Mouse (Mus musculus) heart, embryonic 12.5 days (tissue): ENCODE measurements around the gene Ripor2. TPM values are rescaled to one million over a fixed set of nuclear protein-coding genes. Genes with fewer than 3 reads are reported as not detected.

Source experiments
- ATAC-seq: fragments of 200-750 bp; cut with Nextera tagmentation; 2 replicates; pipeline ENCODE4 v1.8.0; 2017; ENCODE audit warnings: moderate TSS enrichment, moderate library complexity; ENCODE audit not compliant: insufficient number of reproducible peaks, low FRiP score
- H3K27ac ChIP-seq: fragments of 300-500 bp; sonication (generic); 2 replicates; pipeline ENCODE4 v1.5.1; 2016; ENCODE audit warnings: mild to moderate bottlenecking, moderate library complexity; ENCODE audit not compliant: poor library complexity, severe bottlenecking
- H3K27me3 ChIP-seq: fragments of 300-500 bp; sonication (generic); replicated peaks from 2 replicates; pipeline ENCODE4 v1.6.1; 2016; ENCODE audit warnings: mild to moderate bottlenecking, moderate library complexity
- H3K36me3 ChIP-seq: fragments of 300-500 bp; sonication (generic); 2 replicates; pipeline ENCODE4 v1.6.1; 2016; ENCODE audit warnings: mild to moderate bottlenecking, moderate library complexity
- H3K4me1 ChIP-seq: fragments of 300-500 bp; sonication (generic); replicated peaks from 2 replicates; pipeline ENCODE4 v1.6.1; 2016; ENCODE audit warnings: mild to moderate bottlenecking
- H3K4me2 ChIP-seq: fragments of 300-500 bp; sonication (generic); 2 replicates; pipeline ENCODE4 v1.6.1; 2016; ENCODE audit warnings: mild to moderate bottlenecking, moderate library complexity
- H3K4me3 ChIP-seq: fragments of 300-500 bp; sonication (generic); 2 replicates; pipeline ENCODE4 v1.5.1; 2016; ENCODE audit warnings: mild to moderate bottlenecking
- H3K9ac ChIP-seq: fragments of 300-500 bp; sonication (generic); 2 replicates; pipeline ENCODE4 v1.6.1; 2016; ENCODE audit warnings: mild to moderate bottlenecking, moderate library complexity
- H3K9me3 ChIP-seq: fragments of 300-500 bp; sonication (generic); replicated peaks from 2 replicates; pipeline ENCODE4 v1.6.1; 2016; ENCODE audit warnings: mild to moderate bottlenecking, moderate library complexity
- WGBS: fragments of 180-500 bp; shearing (Covaris S2); methylation state at CpG from one replicate; pipeline ENCODE4 v1.1.7; 2016; 5-methylcytosine and 5-hydroxymethylcytosine counted together
- polyA plus RNA-seq: library from polyadenylated mRNA; unstranded; fragments of >200 nt; fragmentation: Nextera tagmentation; extraction: Ambion mirVana; gene quantifications from 2 replicates; pipeline ENCODE4 v1.2.1, GENCODE M21; 2016

The Ripor2 gene
- polyA plus RNA-seq, 1 experiment from 2014 or later = 10.5 TPM

GRCm38 (mm10) chr13:24605755-24606154 is 23.8 kb downstream of the Ripor2 start:
- 67% methylated on average over 5 of the region's 5 CpGs for WGBS
- no peaks in the 10 kb centered on the region for H3K9me3 ChIP-seq
- H3K4me1 ChIP-seq = peaks cover 46% of the 10 kb centered on the region
- no peaks in the 10 kb centered on the region for H3K27me3 ChIP-seq
- H3K4me3 ChIP-seq = no peak overlapping the region
- H3K4me2 ChIP-seq = no peak overlapping the region; the same call in 1 of the 2 replicates
- no peak overlapping the region for H3K27ac ChIP-seq
- no peaks in the 10 kb centered on the region for H3K36me3 ChIP-seq
- H3K9ac ChIP-seq = no peak overlapping the region
- ATAC-seq = no peak

GRCm38 (mm10) chr13:24607961-24608360 is 26.0 kb downstream of the Ripor2 start:
- no peak overlapping the region for H3K9ac ChIP-seq
- H3K4me1 ChIP-seq = peaks cover 28% of the 10 kb centered on the region
- no peak overlapping the region for H3K27ac ChIP-seq
- no peak overlapping the region for H3K4me3 ChIP-seq
- 81% methylated on average over 4 of the region's 4 CpGs for WGBS
- no peak overlapping the region for H3K4me2 ChIP-seq
- no peaks in the 10 kb centered on the region for H3K27me3 ChIP-seq
- no peaks in the 10 kb centered on the region for H3K9me3 ChIP-seq
- ATAC-seq = no peak
- no peaks in the 10 kb centered on the region for H3K36me3 ChIP-seq

- Histone ChIP-seq H3K9ac (no peak overlapping the region), H3K27me3 (no peaks in the 10 kb centered on the region), H3K4me3 (no peak overlapping the region), H3K4me1 (peaks cover 25% of the 10 kb centered on the region), H3K27ac (no peak overlapping the region), H3K4me2 (no peak overlapping the region), H3K9me3 (no peaks in the 10 kb centered on the region), H3K36me3 (no peaks in the 10 kb centered on the region)
- ATAC-seq = no peak
- WGBS = 82% methylated on average over 1 of the region's 1 CpGs
These were observed 26.7 kb downstream of the Ripor2 start for GRCm38 (mm10) chr13:24608709-24609108.

GRCm38 (mm10) chr13:24610883-24611282 is 28.9 kb downstream of the Ripor2 start:
- no peaks in the 10 kb centered on the region for H3K9me3 ChIP-seq
- no peaks in the 10 kb centered on the region for H3K27me3 ChIP-seq
- no peaks in the 10 kb centered on the region for H3K36me3 ChIP-seq
- WGBS = 68% methylated on average over 5 of the region's 5 CpGs
- H3K4me2 ChIP-seq = no peak overlapping the region
- H3K27ac ChIP-seq = no peak overlapping the region
- no peak overlapping the region for H3K9ac ChIP-seq
- no peak overlapping the region for H3K4me3 ChIP-seq
- no peak for ATAC-seq
- H3K4me1 ChIP-seq = peaks cover 12% of the 10 kb centered on the region

GRCm38 (mm10) chr13:24613031-24613430 is 31.0 kb downstream of the Ripor2 start:
- H3K36me3 ChIP-seq = no peaks in the 10 kb centered on the region
- whole genome bisulfite sequencing = 78% methylated on average over 6 of the region's 6 CpGs
- no peak overlapping the region for H3K9ac ChIP-seq
- no peak overlapping the region for H3K4me2 ChIP-seq
- H3K27ac ChIP-seq = no peak overlapping the region
- ATAC-seq = no peak
- no peaks in the 10 kb centered on the region for H3K27me3 ChIP-seq
- H3K9me3 ChIP-seq = no peaks in the 10 kb centered on the region
- peaks cover 19% of the 10 kb centered on the region for H3K4me1 ChIP-seq
- no peak overlapping the region for H3K4me3 ChIP-seq

GRCm38 (mm10) chr13:24613433-24613832 is 31.4 kb downstream of the Ripor2 start:
- Histone ChIP-seq H3K9me3 (no peaks in the 10 kb centered on the region), H3K36me3 (no peaks in the 10 kb centered on the region), H3K4me2 (no peak overlapping the region), H3K4me3 (no peak overlapping the region), H3K4me1 (peaks cover 22% of the 10 kb centered on the region), H3K9ac (no peak overlapping the region), H3K27me3 (no peaks in the 10 kb centered on the region), H3K27ac (no peak overlapping the region)
- WGBS = 68% methylated on average over 3 of the region's 3 CpGs
- ATAC-seq = no peak

GRCm38 (mm10) chr13:24613927-24614780 is 32.2 kb downstream of the Ripor2 start:
- Histone ChIP-seq H3K4me3 (no peak overlapping the region), H3K9ac (no peak overlapping the region), H3K4me1 (peaks cover 22% of the 10 kb centered on the region), H3K36me3 (no peaks in the 10 kb centered on the region), H3K27me3 (no peaks in the 10 kb centered on the region), H3K27ac (no peak overlapping the region), H3K9me3 (no peaks in the 10 kb centered on the region), H3K4me2 (no peak overlapping the region)
- 46% methylated on average over 10 of the region's 10 CpGs for WGBS
- ATAC-seq = no peak

- Histone ChIP-seq H3K27me3 (no peaks in the 10 kb centered on the region), H3K4me1 (peaks cover 33% of the 10 kb centered on the region), H3K4me3 (no peak overlapping the region), H3K9me3 (no peaks in the 10 kb centered on the region), H3K4me2 (no peak overlapping the region), H3K27ac (no peak overlapping the region), H3K9ac (no peak overlapping the region), H3K36me3 (no peaks in the 10 kb centered on the region)
- ATAC-seq = no peak
- 55% methylated on average over 9 of the region's 9 CpGs for WGBS
These were observed 34.1 kb downstream of the Ripor2 start for GRCm38 (mm10) chr13:24615921-24616565.

GRCm38 (mm10) chr13:24616645-24617044 is 34.7 kb downstream of the Ripor2 start:
- H3K9me3 ChIP-seq = no peaks in the 10 kb centered on the region

GRCm38 (mm10) chr13:24617076-24617798 is 35.2 kb downstream of the Ripor2 start:
- ATAC-seq = no peak
- no peak overlapping the region for H3K9ac ChIP-seq
- H3K9me3 ChIP-seq = no peaks in the 10 kb centered on the region
- H3K4me2 ChIP-seq = no peak overlapping the region
- WGBS = 60% methylated on average over 6 of the region's 6 CpGs
- no peaks in the 10 kb centered on the region for H3K27me3 ChIP-seq
- no peaks in the 10 kb centered on the region for H3K36me3 ChIP-seq
- H3K4me1 ChIP-seq = peaks cover 38% of the 10 kb centered on the region
- H3K4me3 ChIP-seq = no peak overlapping the region
- peak overlapping the region; percentile 32; the same call in 1 of the 2 replicates for H3K27ac ChIP-seq

More at GRCm38 (mm10) chr13:24616645-24617044, 34.7 kb downstream of the Ripor2 start:
- no peak overlapping the region for H3K27ac ChIP-seq
- no peak overlapping the region for H3K9ac ChIP-seq
- H3K36me3 ChIP-seq = no peaks in the 10 kb centered on the region
- peaks cover 38% of the 10 kb centered on the region for H3K4me1 ChIP-seq
- H3K4me3 ChIP-seq = no peak overlapping the region
- H3K27me3 ChIP-seq = no peaks in the 10 kb centered on the region
- no peak for ATAC-seq
- no peak overlapping the region for H3K4me2 ChIP-seq
- 87% methylated on average over 8 of the region's 8 CpGs for WGBS

- Histone ChIP-seq H3K27ac (peak overlapping the region; percentile 32; the same call in 1 of the 2 replicates), H3K4me2 (no peak overlapping the region), H3K9ac (no peak overlapping the region), H3K36me3 (no peaks in the 10 kb centered on the region), H3K4me3 (no peak overlapping the region), H3K27me3 (no peaks in the 10 kb centered on the region), H3K4me1 (peaks cover 38% of the 10 kb centered on the region), H3K9me3 (no peaks in the 10 kb centered on the region)
- ATAC-seq = no peak
- WGBS = 80% methylated on average over 2 of the region's 2 CpGs
These were observed 35.8 kb downstream of the Ripor2 start for GRCm38 (mm10) chr13:24617799-24618130.
